Mouse (Mus musculus): ENCODE results near the gene Nsun7.
"Not testable (repeated sequence)": the region's sequence is repeated elsewhere in the genome, so short reads cannot be mapped to it uniquely, and the experiment has no call there.

Nsun7 gene

GRCm38 (mm10) chr5:66259756-66260448 is at the start of gene Nsun7:
Nsun7 (plus strand) TSS chr5:66259897.
- DNase-seq, result peak; percentile 90

- DNase-seq, result no peak
These were observed 45.2 kb upstream of the Nsun7 start for GRCm38 (mm10) chr5:66214395-66214935.

- DNase-seq, result no peak
These were observed 44.0 kb upstream of the Nsun7 start for GRCm38 (mm10) chr5:66215569-66216277.

- DNase-seq, result no peak
These were observed 40.0 kb upstream of the Nsun7 start for GRCm38 (mm10) chr5:66219692-66220091.

GRCm38 (mm10) chr5:66220620-66221019 is 39.1 kb upstream of the Nsun7 start:
- DNase-seq, result no peak

GRCm38 (mm10) chr5:66222916-66223315 is 36.8 kb upstream of the Nsun7 start:
- no peak for DNase-seq

GRCm38 (mm10) chr5:66226526-66226925 is 33.2 kb upstream of the Nsun7 start:
- DNase-seq, result no peak

- DNase-seq, result no peak
These were observed 27.9 kb upstream of the Nsun7 start for GRCm38 (mm10) chr5:66231660-66232269.

GRCm38 (mm10) chr5:66232456-66232855 is 27.2 kb upstream of the Nsun7 start:
- no peak for DNase-seq

- peak; percentile 9 for DNase-seq
These were observed 17.8 kb upstream of the Nsun7 start for GRCm38 (mm10) chr5:66241894-66242293.

- no peak for DNase-seq
These were observed 16.2 kb upstream of the Nsun7 start for GRCm38 (mm10) chr5:66243467-66243866.

GRCm38 (mm10) chr5:66244043-66244660 is 15.5 kb upstream of the Nsun7 start:
- DNase-seq, result no peak

- no peak for DNase-seq
These were observed 13.7 kb upstream of the Nsun7 start for GRCm38 (mm10) chr5:66245958-66246497.

- no peak for DNase-seq
These were observed 6.5 kb upstream of the Nsun7 start for GRCm38 (mm10) chr5:66253219-66253618.

GRCm38 (mm10) chr5:66255044-66255443 is 4.7 kb upstream of the Nsun7 start:
- DNase-seq, result no peak

GRCm38 (mm10) chr5:66259000-66259399 is 697 bp upstream of the Nsun7 start:
- no peak for DNase-seq

- not testable (repeated sequence) for DNase-seq
These were observed 304 bp upstream of the Nsun7 start for GRCm38 (mm10) chr5:66259431-66259755.

- no peak for DNase-seq
These were observed 2.8 kb downstream of the Nsun7 start for GRCm38 (mm10) chr5:66262475-66262874.

- peak; percentile 57 for DNase-seq
These were observed 3.7 kb downstream of the Nsun7 start for GRCm38 (mm10) chr5:66263398-66263797.

- DNase-seq, result peak; percentile 7
These were observed 9.9 kb downstream of the Nsun7 start for GRCm38 (mm10) chr5:66269616-66270015.

GRCm38 (mm10) chr5:66271141-66271540 is 11.4 kb downstream of the Nsun7 start:
- DNase-seq, result no peak

GRCm38 (mm10) chr5:66274417-66274816 is 14.7 kb downstream of the Nsun7 start:
- no peak for DNase-seq

GRCm38 (mm10) chr5:66279650-66280049 is 20.0 kb downstream of the Nsun7 start:
- no peak for DNase-seq

Data from lung, postnatal 14 days (tissue).